Mouse (Mus musculus) spleen, adult 2 months (tissue): Measurements from ENCODE around the gene Prtn3. TPM values are rescaled to one million over a fixed set of nuclear protein-coding genes. Genes with fewer than 3 reads are reported as not detected.
A peak's percentile ranks its signal among the peaks of the same experiment; 100 is the strongest.

Source experiments
- DNase-seq, 2 experiments: peaks; one replicate each; pipeline versions ENCODE4 v3.0.0 to v3.0.0-alpha.2; 2012 to 2021; ENCODE audit warnings: low spot score in 2 of 2, low read depth in 1 of 2
- H3K27ac ChIP-seq: fragments of 200-500 bp; 2 replicates; pipeline ENCODE4 v1.5.1; 2012; ENCODE audit warnings: low read length, inconsistent platforms; ENCODE audit not compliant: insufficient read depth
- H3K27me3 ChIP-seq: fragments of 200-500 bp; 2 replicates; pipeline ENCODE4 v1.6.1; 2012; ENCODE audit warnings: mild to moderate bottlenecking, moderate library complexity, low read length, inconsistent platforms; ENCODE audit not compliant: control insufficient read depth, insufficient read depth
- H3K36me3 ChIP-seq: fragments of 200-500 bp; 2 replicates; pipeline ENCODE4 v1.6.1; 2012; ENCODE audit warnings: mild to moderate bottlenecking, low read length, inconsistent platforms; ENCODE audit not compliant: control insufficient read depth, insufficient read depth
- H3K4me1 ChIP-seq: fragments of 200-500 bp; 2 replicates; pipeline ENCODE4 v1.6.1; 2011; ENCODE audit warnings: inconsistent platforms; ENCODE audit not compliant: control insufficient read depth, insufficient read depth, insufficient read length
- H3K4me3 ChIP-seq: fragments of 200-500 bp; 2 replicates; pipeline ENCODE4 v1.5.1; 2011; ENCODE audit warnings: mild to moderate bottlenecking, inconsistent platforms; ENCODE audit not compliant: insufficient read depth, insufficient read length; ENCODE audit errors: extremely low read depth
- CTCF ChIP-seq: fragments of 200-500 bp; IDR thresholded peaks from 2 replicates; pipeline ENCODE4 v1.5.1; 2011; ENCODE audit warnings: mild to moderate bottlenecking, inconsistent platforms; ENCODE audit not compliant: insufficient read depth, insufficient read length, insufficient replicate concordance; ENCODE audit errors: extremely low read depth
- POLR2A ChIP-seq: fragments of 200-500 bp; IDR thresholded peaks from 2 replicates; pipeline ENCODE4 v1.6.1; 2011; ENCODE audit warnings: low read depth, low read length, inconsistent platforms
- WGBS: fragments of 180-500 bp; shearing (Covaris S2); methylation state at CpG from one replicate; pipeline ENCODE4 v1.1.7; 2018; 5-methylcytosine and 5-hydroxymethylcytosine counted together
- polyA plus RNA-seq: library from polyadenylated mRNA; depleted of rRNA; stranded (reverse); fragments of >200 nt; gene quantifications from 2 replicates; pipeline ENCODE4 v1.2.3, GENCODE M21; 2012; rRNA removed

Prtn3 gene
- 25.6 and 39.2 TPM in 2 replicates for polyA plus RNA-seq

- Histone ChIP-seq H3K27ac (no peak within 1 kb of the TSS), H3K4me3 (peak within 1 kb of the TSS; percentile 50), H3K27me3 (peaks cover 8% of the 10 kb centered on the region), H3K36me3 (no peaks in the 10 kb centered on the region), H3K4me1 (peaks cover 22% of the 10 kb centered on the region)
- no peak for TF ChIP-seq POLR2A
- no peak for TF ChIP-seq CTCF
- 2% methylated on average over 52 of the region's 57 CpGs for WGBS
- no peak for DNase-seq
These were observed at the start of gene Prtn3, which contains the start of gene Plppr3 for GRCm38 (mm10) chr10:79874290-79874862. Prtn3 (plus strand) TSS chr10:79874476. Plppr3 (minus strand) TSS chr10:79874634.

- no peaks in the 10 kb centered on the region for H3K27me3 ChIP-seq
- no peak for DNase-seq
- no peak for TF ChIP-seq POLR2A
- H3K4me1 ChIP-seq = no peaks in the 10 kb centered on the region; the same call in 1 of the 2 replicates
- no peak overlapping the region for H3K4me3 ChIP-seq
- WGBS = 56% methylated on average over 3 of the region's 3 CpGs
- no peak overlapping the region for H3K27ac ChIP-seq
- no peaks in the 10 kb centered on the region for H3K36me3 ChIP-seq
These were observed 42.7 kb upstream of the Prtn3 start for GRCm38 (mm10) chr10:79831583-79831982.

- TF ChIP-seq POLR2A = no peak
- no peak for TF ChIP-seq CTCF
- no peaks in the 10 kb centered on the region; the same call in 1 of the 2 replicates for H3K4me1 ChIP-seq
- no peaks in the 10 kb centered on the region for H3K36me3 ChIP-seq
- no peak for DNase-seq
- 12% methylated on average over 7 of the region's 7 CpGs for WGBS
- no peak overlapping the region for H3K4me3 ChIP-seq
- H3K27ac ChIP-seq = no peak overlapping the region
- H3K27me3 ChIP-seq = no peaks in the 10 kb centered on the region
These were observed 42.1 kb upstream of the Prtn3 start for GRCm38 (mm10) chr10:79832026-79832785.

- DNase-seq = no peak
- H3K36me3 ChIP-seq = no peaks in the 10 kb centered on the region
- H3K4me3 ChIP-seq = no peak overlapping the region
- WGBS = 47% methylated on average over 9 of the region's 9 CpGs
- TF ChIP-seq POLR2A (no peak), CTCF (no peak)
- no peak overlapping the region for H3K27ac ChIP-seq
- no peaks in the 10 kb centered on the region for H3K27me3 ChIP-seq
- H3K4me1 ChIP-seq = no peaks in the 10 kb centered on the region; the same call in 1 of the 2 replicates
These were observed 41.5 kb upstream of the Prtn3 start for GRCm38 (mm10) chr10:79832786-79833181.

- no peak overlapping the region for H3K4me3 ChIP-seq
- H3K36me3 ChIP-seq = no peaks in the 10 kb centered on the region
- peak; percentile 50 to 75 for DNase-seq
- no peaks in the 10 kb centered on the region for H3K27me3 ChIP-seq
- TF ChIP-seq POLR2A = no peak
- peak; percentile 98 for TF ChIP-seq CTCF
- no peak overlapping the region for H3K27ac ChIP-seq
- 32% methylated on average over 9 of the region's 9 CpGs for WGBS
- H3K4me1 ChIP-seq = no peaks in the 10 kb centered on the region; the same call in 1 of the 2 replicates
These were observed 39.4 kb upstream of the Prtn3 start for GRCm38 (mm10) chr10:79834769-79835398.

GRCm38 (mm10) chr10:79836918-79837317, 37.4 kb upstream of the Prtn3 start:
- H3K4me1 ChIP-seq = no peaks in the 10 kb centered on the region; the same call in 1 of the 2 replicates
- no peak overlapping the region for H3K4me3 ChIP-seq
- no peak for DNase-seq
- TF ChIP-seq CTCF (no peak), POLR2A (no peak)
- no peaks in the 10 kb centered on the region for H3K27me3 ChIP-seq
- no peak overlapping the region for H3K27ac ChIP-seq
- H3K36me3 ChIP-seq = no peaks in the 10 kb centered on the region
- WGBS = 96% methylated on average over 3 of the region's 3 CpGs
